Mouse (Mus musculus): ENCODE results near the gene Gm5800. TPM values are rescaled to one million over a fixed set of nuclear protein-coding genes. Genes with fewer than 3 reads are reported as not detected.

The Gm5800 gene
- polyA plus RNA-seq, 1 experiment from 2014 or later = not detected

Other genes starting within 250 kb of the Gm5800 start
- gene Gm5622, start 164.4 kb downstream of the Gm5800 start, polyA plus RNA-seq (2014; fragmentation: Nextera tagmentation; extraction: Ambion mirVana) = not detected in 2 replicates
- gene Gm17175, start 143.1 kb downstream of the Gm5800 start, polyA plus RNA-seq (2014; fragmentation: Nextera tagmentation; extraction: Ambion mirVana) = not detected in 2 replicates
- not detected in 2 replicates for gene Gm17174, start 125.0 kb downstream of the Gm5800 start, polyA plus RNA-seq (2014; fragmentation: Nextera tagmentation; extraction: Ambion mirVana)
- not detected in 2 replicates for gene Gm17078, start 105.9 kb downstream of the Gm5800 start, polyA plus RNA-seq (2014; fragmentation: Nextera tagmentation; extraction: Ambion mirVana)
- gene Gm4181, start 81.5 kb downstream of the Gm5800 start, polyA plus RNA-seq (2014; fragmentation: Nextera tagmentation; extraction: Ambion mirVana) = not detected in 2 replicates
- gene Gm17079, start 21.7 kb downstream of the Gm5800 start, polyA plus RNA-seq (2014; fragmentation: Nextera tagmentation; extraction: Ambion mirVana) = not detected in 2 replicates
- not detected in 2 replicates for gene Ang4, start 56.4 kb upstream of the Gm5800 start, polyA plus RNA-seq (2014; fragmentation: Nextera tagmentation; extraction: Ambion mirVana)
- gene AY358078, start 82.9 kb upstream of the Gm5800 start, polyA plus RNA-seq (2014; fragmentation: Nextera tagmentation; extraction: Ambion mirVana) = not detected in 2 replicates
- gene Ear6, start 136.5 kb upstream of the Gm5800 start, polyA plus RNA-seq (2014; fragmentation: Nextera tagmentation; extraction: Ambion mirVana) = not detected in 2 replicates
- gene Mettl17, start 167.7 kb upstream of the Gm5800 start, polyA plus RNA-seq (2014; fragmentation: Nextera tagmentation; extraction: Ambion mirVana) = 42.3 and 56.6 TPM in 2 replicates
- 0.18 and 0.33 TPM in 2 replicates for gene Slc39a2, start 175.7 kb upstream of the Gm5800 start, polyA plus RNA-seq (2014; fragmentation: Nextera tagmentation; extraction: Ambion mirVana)
- 13.0 and 13.7 TPM in 2 replicates for gene Ndrg2, start 197.0 kb upstream of the Gm5800 start, polyA plus RNA-seq (2014; fragmentation: Nextera tagmentation; extraction: Ambion mirVana)
- gene Tppp2, start 201.2 kb upstream of the Gm5800 start, polyA plus RNA-seq (2014; fragmentation: Nextera tagmentation; extraction: Ambion mirVana) = not detected in 2 replicates
- not detected in 2 replicates for gene Rnase13, start 205.6 kb upstream of the Gm5800 start, polyA plus RNA-seq (2014; fragmentation: Nextera tagmentation; extraction: Ambion mirVana)

All from kidney, embryonic 14.5 days (tissue).